Mouse (Mus musculus) gonadal fat pad, adult 2 months (tissue): ENCODE results near the gene Gm28372. TPM values are rescaled to one million over a fixed set of nuclear protein-coding genes. Genes with fewer than 3 reads are reported as not detected.
"Not testable (repeated sequence)": the region's sequence is repeated elsewhere in the genome, so short reads cannot be mapped to it uniquely, and the experiment has no call there.

Source experiments
- DNase-seq: peaks from one replicate; pipeline ENCODE4 v3.0.0-alpha.2; 2012; ENCODE audit warnings: low read depth
- polyA plus RNA-seq: library from polyadenylated mRNA; depleted of rRNA; stranded (reverse); fragments of >200 nt; gene quantifications from 2 replicates; pipeline ENCODE4 v1.2.3, GENCODE M21; 2012; rRNA removed

The Gm28372 gene
- not detected in 2 replicates for polyA plus RNA-seq

DNA sequence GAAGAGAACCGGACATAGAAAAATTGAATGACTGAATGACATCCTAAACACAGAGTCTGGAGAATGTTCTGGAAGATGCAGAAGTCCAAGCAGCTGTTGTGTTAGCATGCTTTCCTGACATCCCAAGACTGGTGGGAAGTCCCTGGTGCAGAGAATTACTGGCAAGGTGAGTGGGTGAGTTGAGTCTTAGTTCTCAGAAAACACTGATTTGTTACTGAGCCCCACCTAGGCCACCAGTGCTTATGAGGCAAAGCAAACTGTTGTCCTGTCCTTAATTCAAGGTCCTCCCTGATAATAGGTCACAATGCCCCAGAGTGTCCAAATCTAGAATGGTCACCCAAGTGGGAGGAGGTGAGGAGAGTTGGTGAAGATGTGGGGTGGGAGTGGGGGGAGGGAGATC lies at the start of gene Gm28372, which contains the start of gene 1700020A23Rik:
Gene Gm28372 (plus strand): TSS at position 301 of the 400 bp plus-strand sequence.
Gene 1700020A23Rik (plus strand): TSS at position 321 of the 400 bp plus-strand sequence.
- DNase-seq: no peak

GRCm38 (mm10) chr2:130357551-130357950 lies 47.5 kb upstream of the Gm28372 start:
- DNase-seq: no peak

DNA sequence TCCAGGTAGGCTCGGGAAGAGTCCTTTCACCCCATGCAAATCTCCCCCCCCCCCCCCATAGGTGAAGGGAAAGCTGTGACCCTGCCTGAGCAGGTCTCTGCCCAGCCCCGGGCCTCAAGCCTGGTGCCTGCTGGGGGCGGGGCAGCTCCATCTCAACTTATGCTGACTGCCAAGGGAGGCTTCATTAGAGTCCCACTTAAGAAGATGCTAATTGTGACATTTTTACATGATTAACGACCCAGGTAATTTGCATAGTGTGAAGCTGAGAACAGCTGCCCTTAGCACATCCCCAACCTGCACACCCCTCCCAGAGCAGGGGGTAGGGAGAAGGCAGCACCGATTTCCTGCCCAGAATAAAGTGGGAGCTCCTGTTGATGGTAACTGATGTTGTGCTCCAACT lies 46.2 kb upstream of the Gm28372 start:
- DNase-seq: no peak

- DNase-seq: no peak
These were observed 42.5 kb upstream of the Gm28372 start for GRCm38 (mm10) chr2:130362511-130363026.

GRCm38 (mm10) chr2:130365211-130366094 lies 39.6 kb upstream of the Gm28372 start:
- no peak for DNase-seq

- peak; percentile 66 for DNase-seq
These were observed 37.7 kb upstream of the Gm28372 start for GRCm38 (mm10) chr2:130367386-130367785.

DNA sequence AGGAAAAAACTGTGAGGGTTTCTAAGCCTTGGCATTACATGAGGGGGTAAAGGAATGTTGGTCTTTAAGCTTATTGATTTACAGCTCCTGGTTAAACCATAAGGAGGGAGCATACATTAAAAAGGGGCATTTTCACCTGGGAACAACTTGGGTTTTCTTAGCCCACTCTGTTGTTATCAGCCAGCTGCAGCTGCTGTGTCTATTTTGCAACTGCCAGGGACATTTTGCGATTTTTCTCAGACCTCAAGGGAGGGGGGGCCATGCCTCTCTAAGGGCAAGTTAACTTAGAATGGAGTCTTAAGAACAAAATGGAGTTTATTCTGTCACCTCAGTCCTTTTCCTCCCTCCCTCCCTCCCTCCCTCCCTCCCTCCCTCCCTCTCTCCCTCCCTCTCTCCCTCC lies 32.0 kb upstream of the Gm28372 start:
- DNase-seq: not testable (repeated sequence)

- DNase-seq: peak; percentile 69
These were observed 30.1 kb upstream of the Gm28372 start for GRCm38 (mm10) chr2:130374951-130375350.

GRCm38 (mm10) chr2:130383205-130383604 lies 21.8 kb upstream of the Gm28372 start:
- DNase-seq: no peak

DNA sequence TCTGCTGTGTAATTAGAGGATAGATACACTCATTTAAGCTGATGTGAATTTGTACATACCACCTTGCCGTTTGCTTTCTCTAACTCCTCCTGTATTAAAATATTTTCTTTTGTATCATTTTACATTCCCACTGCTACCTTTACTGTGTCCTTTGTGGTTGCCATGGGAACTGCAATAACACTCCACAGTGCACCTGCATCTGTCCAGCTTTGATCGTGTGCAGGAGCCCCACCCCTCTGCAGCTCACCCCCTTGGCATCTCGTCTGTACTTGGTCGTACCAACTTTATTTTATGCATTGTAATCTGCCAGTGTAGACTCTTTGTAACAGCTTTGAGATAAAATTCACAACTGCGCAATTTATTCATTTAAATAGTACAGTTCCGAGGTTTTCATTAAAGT lies 21.1 kb upstream of the Gm28372 start:
- no peak for DNase-seq

DNA sequence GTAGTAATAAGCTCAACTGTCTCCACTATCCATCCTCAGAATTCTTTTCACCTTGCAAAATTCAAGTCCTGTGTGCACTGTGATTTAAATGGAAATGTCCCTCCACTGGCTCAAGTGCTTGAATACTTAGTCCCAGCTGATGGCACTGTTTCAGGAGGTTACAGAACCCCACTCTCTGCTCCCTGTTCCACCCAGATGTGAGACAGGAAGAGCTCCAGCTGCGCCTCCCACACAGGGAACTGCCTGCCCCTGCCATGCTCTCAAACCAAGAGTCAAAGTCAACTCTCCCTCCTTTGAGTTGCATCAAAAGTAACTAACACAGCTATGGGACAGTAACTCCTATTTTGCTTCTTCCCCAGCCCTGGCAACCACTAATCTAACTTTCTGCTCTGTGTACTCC lies 18.8 kb upstream of the Gm28372 start:
- no peak for DNase-seq

DNA sequence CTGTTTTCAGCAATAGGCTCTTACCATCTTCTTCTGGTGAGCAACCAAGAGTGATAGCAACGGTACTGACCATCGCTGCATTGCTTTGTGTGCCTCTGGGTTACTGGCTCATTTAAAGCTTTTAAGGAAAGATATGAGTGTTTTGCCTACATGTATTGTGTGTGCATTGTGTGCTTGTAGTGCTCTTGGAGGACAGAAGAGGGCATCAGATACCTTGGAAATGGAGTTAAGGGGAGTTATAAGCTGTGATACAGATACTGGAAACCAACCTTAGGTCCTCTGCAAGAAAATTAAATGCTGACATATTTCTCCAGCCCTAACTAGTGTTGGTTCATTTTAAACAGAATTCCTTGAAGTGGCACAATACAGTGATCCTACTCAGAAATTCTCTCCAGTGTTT lies 16.2 kb upstream of the Gm28372 start:
- DNase-seq: no peak

GRCm38 (mm10) chr2:130390993-130391625 lies 13.9 kb upstream of the Gm28372 start:
- no peak for DNase-seq

GRCm38 (mm10) chr2:130392836-130393235 lies 12.2 kb upstream of the Gm28372 start:
- DNase-seq: no peak

DNA sequence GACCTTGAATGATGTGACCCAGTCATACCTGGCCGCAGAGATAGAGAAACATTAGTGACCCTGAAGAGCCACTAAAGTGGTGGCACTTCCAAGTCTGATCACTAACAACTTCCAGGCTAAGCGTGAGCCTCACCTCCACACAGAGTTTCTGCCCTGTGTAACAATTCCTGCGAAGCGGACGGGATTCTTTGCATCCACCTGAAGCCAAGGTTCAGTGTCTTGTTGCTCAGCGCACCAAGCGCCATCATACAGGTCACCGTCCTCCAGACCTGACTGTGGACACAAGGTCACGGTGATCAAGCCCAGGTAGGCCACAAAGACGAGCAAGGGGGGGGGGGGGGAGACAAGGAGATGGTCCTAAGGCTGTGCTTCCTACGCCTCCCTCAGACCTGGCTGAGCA lies 9.3 kb upstream of the Gm28372 start:
- DNase-seq: no peak

GRCm38 (mm10) chr2:130397186-130397985 lies 7.7 kb upstream of the Gm28372 start, which contains the start of gene Cpxm1:
Cpxm1 (minus strand) TSS chr2:130397574.
- no peak for DNase-seq

- no peak for DNase-seq
These were observed 6.9 kb upstream of the Gm28372 start for GRCm38 (mm10) chr2:130398091-130398490.

GRCm38 (mm10) chr2:130400046-130400445 lies 5.0 kb upstream of the Gm28372 start:
- DNase-seq: no peak

- DNase-seq: no peak
These were observed 3.1 kb upstream of the Gm28372 start for GRCm38 (mm10) chr2:130401891-130402290.

DNA sequence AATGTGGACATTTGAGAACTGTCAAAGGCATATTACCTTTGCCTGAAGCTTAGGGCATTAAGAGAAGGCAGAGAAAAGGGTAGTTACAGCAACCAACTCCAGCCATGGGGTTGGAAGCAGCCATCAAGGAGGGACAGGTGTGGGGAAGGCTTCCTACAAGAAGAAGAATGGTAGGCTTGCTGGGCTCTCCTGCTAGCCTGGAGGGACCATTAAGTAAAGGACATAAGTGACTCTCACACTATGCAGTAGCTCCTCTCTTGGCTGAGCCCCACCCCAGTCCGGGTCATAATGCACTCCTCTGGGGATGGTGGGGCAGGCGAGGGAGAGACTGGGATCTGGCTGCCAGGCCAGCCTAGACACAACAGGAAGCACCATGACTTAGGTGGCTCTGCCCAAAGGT lies 1.1 kb downstream of the Gm28372 start, which contains the start of gene Tmem239:
Gene Tmem239 (plus strand): TSS at position 301 of the 400 bp plus-strand sequence.
- no peak for DNase-seq

- DNase-seq: peak; percentile 54
These were observed 3.2 kb downstream of the Gm28372 start for GRCm38 (mm10) chr2:130408194-130408593.
